Mouse (Mus musculus) liver, embryonic 13.5 days (tissue): ENCODE measurements around the gene Hist1h4d. TPM values are rescaled to one million over a fixed set of nuclear protein-coding genes. Genes with fewer than 3 reads are reported as not detected.
"Not testable (repeated sequence)": the region's sequence is repeated elsewhere in the genome, so short reads cannot be mapped to it uniquely, and the experiment has no call there.

Source experiments
- ATAC-seq: fragments of 200-750 bp; cut with Nextera tagmentation; 2 replicates; pipeline ENCODE4 v1.8.0; 2017; ENCODE audit warnings: low read depth, mild to moderate bottlenecking, moderate number of reproducible peaks, moderate library complexity
- DNase-seq: peaks from one replicate; pipeline ENCODE4 v3.0.0; 2022
- H3K27ac ChIP-seq: fragments of 300-500 bp; sonication (generic); 2 replicates; pipeline ENCODE4 v1.5.1; 2015; ENCODE audit warnings: moderate library complexity, mild to moderate bottlenecking, inconsistent platforms
- H3K27me3 ChIP-seq: fragments of 300-500 bp; sonication (generic); 2 replicates; pipeline ENCODE4 v1.6.1; 2015; ENCODE audit warnings: mild to moderate bottlenecking, inconsistent platforms
- H3K36me3 ChIP-seq: fragments of 300-500 bp; sonication (generic); 2 replicates; pipeline ENCODE4 v1.6.1; 2015; ENCODE audit warnings: mild to moderate bottlenecking, inconsistent platforms
- H3K4me1 ChIP-seq: fragments of 300-500 bp; sonication (generic); replicated peaks from 2 replicates; pipeline ENCODE4 v1.6.1; 2015; ENCODE audit warnings: inconsistent platforms
- H3K4me2 ChIP-seq: fragments of 300-500 bp; sonication (generic); 2 replicates; pipeline ENCODE4 v1.6.1; 2015; ENCODE audit warnings: inconsistent platforms, mild to moderate bottlenecking, moderate library complexity
- H3K4me3 ChIP-seq: fragments of 300-500 bp; sonication (generic); replicated peaks from 2 replicates; pipeline ENCODE4 v1.5.1; 2015; ENCODE audit warnings: mild to moderate bottlenecking, inconsistent platforms
- H3K9ac ChIP-seq: fragments of 300-500 bp; sonication (generic); 2 replicates; pipeline ENCODE4 v1.6.1; 2015; ENCODE audit warnings: mild to moderate bottlenecking, inconsistent platforms
- H3K9me3 ChIP-seq: fragments of 300-500 bp; sonication (generic); replicated peaks from 2 replicates; pipeline ENCODE4 v1.6.1; 2016; ENCODE audit warnings: inconsistent platforms
- WGBS: fragments of 180-500 bp; shearing (Covaris S2); methylation state at CpG from one replicate; pipeline ENCODE4 v1.1.7; 2015; ENCODE audit not compliant: insufficient replicate concordance; 5-methylcytosine and 5-hydroxymethylcytosine counted together
- polyA plus RNA-seq: library from polyadenylated mRNA; unstranded; fragments of >200 nt; fragmentation: Nextera tagmentation; extraction: Ambion mirVana; gene quantifications from 2 replicates; pipeline ENCODE4 v1.2.1, GENCODE M21; 2015

Hist1h4d gene
- polyA plus RNA-seq, 1 experiment from 2014 or later = 152 TPM

- ATAC-seq (no peak), DNase-seq (no peak)
- H3K36me3 ChIP-seq = peaks cover 14% of the 10 kb centered on the region
- WGBS = 53% methylated on average over 2 of the region's 2 CpGs
- no peaks in the 10 kb centered on the region for H3K27me3 ChIP-seq
- H3K27ac ChIP-seq = peak overlapping the region; percentile 86
- no peak overlapping the region for H3K4me3 ChIP-seq
- H3K4me1 ChIP-seq = peaks cover 28% of the 10 kb centered on the region
- H3K9ac ChIP-seq = no peak overlapping the region
- H3K4me2 ChIP-seq = no peak overlapping the region
- H3K9me3 ChIP-seq = no peaks in the 10 kb centered on the region
Measured at GRCm38 (mm10) chr13:23610393-23610792, 29.0 kb downstream of the Hist1h4d start.

GRCm38 (mm10) chr13:23611638-23612037 is 30.2 kb downstream of the Hist1h4d start:
- H3K4me1 ChIP-seq = peaks cover 26% of the 10 kb centered on the region
- H3K27ac ChIP-seq = peak overlapping the region; percentile 39
- H3K36me3 ChIP-seq = peaks cover 14% of the 10 kb centered on the region
- no peak overlapping the region for H3K9ac ChIP-seq
- no peak overlapping the region for H3K4me3 ChIP-seq
- no peak overlapping the region for H3K4me2 ChIP-seq
- ATAC-seq (no peak), DNase-seq (no peak)
- H3K9me3 ChIP-seq = no peaks in the 10 kb centered on the region
- 80% methylated on average over 3 of the region's 3 CpGs for WGBS
- H3K27me3 ChIP-seq = no peaks in the 10 kb centered on the region

GRCm38 (mm10) chr13:23620056-23620732 is 38.8 kb downstream of the Hist1h4d start:
- peak overlapping the region; percentile 73 for H3K4me3 ChIP-seq
- H3K27me3 ChIP-seq = peaks cover 6% of the 10 kb centered on the region
- 21% methylated on average over 12 of the region's 12 CpGs for WGBS
- DNase-seq (no peak), ATAC-seq (no peak)
- peak overlapping the region; percentile 90 for H3K4me2 ChIP-seq
- H3K27ac ChIP-seq = peak overlapping the region; percentile 100
- no peaks in the 10 kb centered on the region for H3K9me3 ChIP-seq
- H3K4me1 ChIP-seq = peaks cover 18% of the 10 kb centered on the region
- peak overlapping the region; percentile 96 for H3K9ac ChIP-seq
- H3K36me3 ChIP-seq = no peaks in the 10 kb centered on the region

GRCm38 (mm10) chr13:23620733-23621531 is 39.5 kb downstream of the Hist1h4d start, which contains the start of gene Hist1h2be:
Gene Hist1h2be (minus strand): TSS chr13:23621124.
- DNase-seq (peak; percentile 81), ATAC-seq (peak; percentile 74)
- WGBS = under 1% methylated on average over 27 of the region's 27 CpGs
- H3K9ac ChIP-seq = peak within 1 kb of the TSS; percentile 96
- no peaks in the 10 kb centered on the region for H3K9me3 ChIP-seq
- H3K4me3 ChIP-seq = peak within 1 kb of the TSS; percentile 73
- peak within 1 kb of the TSS; percentile 90 for H3K4me2 ChIP-seq
- H3K36me3 ChIP-seq = no peaks in the 10 kb centered on the region
- peaks cover 18% of the 10 kb centered on the region for H3K4me1 ChIP-seq
- H3K27me3 ChIP-seq = peaks cover 11% of the 10 kb centered on the region
- peak within 1 kb of the TSS; percentile 100 for H3K27ac ChIP-seq

- Histone ChIP-seq H3K4me2 (peak overlapping the region; percentile 90), H3K4me1 (peaks cover 18% of the 10 kb centered on the region), H3K27ac (peak overlapping the region; percentile 100), H3K4me3 (peak overlapping the region; percentile 73), H3K9me3 (no peaks in the 10 kb centered on the region), H3K27me3 (peaks cover 13% of the 10 kb centered on the region), H3K36me3 (no peaks in the 10 kb centered on the region), H3K9ac (peak overlapping the region; percentile 96)
- ATAC-seq (peak; percentile 82), DNase-seq (no peak)
- under 1% methylated on average over 18 of the region's 18 CpGs for WGBS
Measured at GRCm38 (mm10) chr13:23621532-23622174, 40.3 kb downstream of the Hist1h4d start.

- peak; percentile 81 for ATAC-seq
- peak within 1 kb of the TSS; percentile 96 for H3K9ac ChIP-seq
- H3K36me3 ChIP-seq, H3K9me3 ChIP-seq: not testable (repeated sequence)
- under 1% methylated on average over 53 of the region's 53 CpGs for WGBS
- H3K4me1 ChIP-seq = peaks cover 18% of the 10 kb centered on the region
- H3K27me3 ChIP-seq = peaks cover 13% of the 10 kb centered on the region
- peak; percentile 87 for DNase-seq
- H3K4me2 ChIP-seq = peak within 1 kb of the TSS; percentile 90
- peak within 1 kb of the TSS; percentile 100 for H3K27ac ChIP-seq
- H3K4me3 ChIP-seq = peak within 1 kb of the TSS; percentile 73
Measured at GRCm38 (mm10) chr13:23622175-23622671, 40.8 kb downstream of the Hist1h4d start, which contains the start of gene Hist1h1e. Gene Hist1h1e (minus strand): TSS chr13:23622558.

GRCm38 (mm10) chr13:23622861-23623450 is 41.6 kb downstream of the Hist1h4d start:
- H3K9ac ChIP-seq = peak overlapping the region; percentile 96

GRCm38 (mm10) chr13:23630653-23631052 is 49.3 kb downstream of the Hist1h4d start:
- no peak overlapping the region for H3K4me2 ChIP-seq
- H3K4me1 ChIP-seq = no peaks in the 10 kb centered on the region
- ATAC-seq (no peak), DNase-seq (no peak)
- no peak overlapping the region for H3K4me3 ChIP-seq
- 18% methylated on average over 1 of the region's 1 CpGs for WGBS
- peaks cover 5% of the 10 kb centered on the region for H3K27me3 ChIP-seq
- H3K27ac ChIP-seq = no peak overlapping the region
- H3K36me3 ChIP-seq = no peaks in the 10 kb centered on the region
- H3K9ac ChIP-seq = no peak overlapping the region
- no peaks in the 10 kb centered on the region for H3K9me3 ChIP-seq

More at GRCm38 (mm10) chr13:23622861-23623450, 41.6 kb downstream of the Hist1h4d start:
- ATAC-seq (no peak), DNase-seq (no peak)
- Histone ChIP-seq H3K4me1 (peaks cover 18% of the 10 kb centered on the region), H3K27me3 (peaks cover 13% of the 10 kb centered on the region), H3K4me2 (peak overlapping the region; percentile 90), H3K9me3 (no peaks in the 10 kb centered on the region), H3K4me3 (peak overlapping the region; percentile 73), H3K27ac (peak overlapping the region; percentile 100), H3K36me3 (no peaks in the 10 kb centered on the region)
- WGBS = 24% methylated on average over 7 of the region's 7 CpGs
